25 mouse cellular contexts compared by ENCODE assay signal in genomic region chr2:25087842-25088241, GRCm38 (mm10). TPM values are rescaled to one million over a fixed set of nuclear protein-coding genes. Genes with fewer than 3 reads are reported as not detected.
"Had no signal": no experiment of that assay in that cellular context is flagged by ENCODE, and none has a peak within 500 bp of the region (broad histone marks: within the 10 kb centered on the region; RNA-seq: fewer than 3 reads in every experiment).

No protein-coding gene starts in this region.

- H3K4me2 ChIP-seq: limb, embryonic 13.5 days; lung, embryonic 14.5 days; midbrain, embryonic 12.5 days; midbrain, embryonic 15.5 days; neural tube, embryonic 12.5 days; neural tube, embryonic 15.5 days had no signal

- H3K4me1 ChIP-seq: limb, embryonic 10.5 days; limb, embryonic 13.5 days; midbrain, embryonic 12.5 days; midbrain, embryonic 15.5 days; neural tube, embryonic 12.5 days; neural tube, embryonic 15.5 days had no signal

- H3K4me3 ChIP-seq: layer of hippocampus, adult 2 months; limb, embryonic 10.5 days; limb, embryonic 13.5 days; midbrain, embryonic 12.5 days; midbrain, embryonic 15.5 days; neural tube, embryonic 12.5 days; neural tube, embryonic 15.5 days had no signal

- H3K36me3 ChIP-seq: limb, embryonic 10.5 days; limb, embryonic 13.5 days; midbrain, embryonic 12.5 days; midbrain, embryonic 15.5 days; neural tube, embryonic 12.5 days; neural tube, embryonic 15.5 days had no signal

- ATAC-seq: intestine, postnatal 0 days; liver, postnatal 0 days; lung, postnatal 0 days; midbrain, embryonic 15.5 days had no signal

- DNase-seq: layer of hippocampus, adult 9-11 months; liver; liver, postnatal 0 days; lung, embryonic 14.5 days; right cerebral cortex, adult 18-20 months; right cerebral cortex, postnatal 14 days; right cerebral cortex, postnatal 4 days; spleen, adult 18-20 months; thymus, adult 18-20 months; thymus, postnatal 36 days had no signal

- H3K27me3 ChIP-seq: neural tube, embryonic 12.5 days; neural tube, embryonic 15.5 days had no signal

- H3K9ac ChIP-seq: limb, embryonic 13.5 days; liver, embryonic 14.5 days; liver, postnatal 0 days; lung, embryonic 14.5 days; midbrain, embryonic 12.5 days; midbrain, embryonic 15.5 days; neural tube, embryonic 12.5 days; neural tube, embryonic 15.5 days had no signal

- H3K27ac ChIP-seq: layer of hippocampus, adult 2 months; limb, embryonic 10.5 days; limb, embryonic 13.5 days; liver, embryonic 14.5 days; macrophage; midbrain, embryonic 12.5 days; midbrain, embryonic 15.5 days; neural tube, embryonic 12.5 days; neural tube, embryonic 15.5 days had no signal

- H3K9me3 ChIP-seq: limb, embryonic 10.5 days; limb, embryonic 13.5 days; midbrain, embryonic 12.5 days; midbrain, embryonic 15.5 days; neural tube, embryonic 12.5 days; neural tube, embryonic 15.5 days had no signal

RNA-seq across cellular contexts. Expression of gene Noxa1, which starts 7.1 kb away (rescaled TPM):
- total RNA-seq: layer of hippocampus, adult 2 months; layer of hippocampus, postnatal 25 days; left cerebral cortex, adult 18-20 months; left cerebral cortex, postnatal 25 days; megakaryocyte, adult 5-6 weeks had no signal
- polyA plus RNA-seq: macrophage; midbrain, embryonic 12.5 days; midbrain, embryonic 15.5 days; neural tube, embryonic 12.5 days; neural tube, embryonic 15.5 days had no signal

RNA-seq across cellular contexts. Expression of gene Entpd8, which starts 7.7 kb away (rescaled TPM):
- total RNA-seq: layer of hippocampus, adult 2 months; layer of hippocampus, postnatal 25 days; left cerebral cortex, adult 18-20 months; left cerebral cortex, postnatal 25 days; megakaryocyte, adult 5-6 weeks had no signal
- polyA plus RNA-seq: limb, embryonic 10.5 days; limb, embryonic 13.5 days; lung, embryonic 14.5 days; macrophage; midbrain, embryonic 12.5 days; midbrain, embryonic 15.5 days; neural tube, embryonic 12.5 days; neural tube, embryonic 15.5 days had no signal
